Mouse (Mus musculus): ENCODE data around the gene Stx16.

Gene Stx16

GRCm38 (mm10) chr2:174075072-174075570 is 987 bp upstream of the Stx16 start:
- CTCF ChIA-PET = interaction anchor here (1.0 kb wide), 1 partner anchor 9 kb away, joined by 5 read pairs; no protein-coding TSS in a partner anchor

- CTCF ChIA-PET = interaction anchor here (0.6 kb wide), 1 partner anchor 1705 kb away, joined by 3 read pairs; no protein-coding TSS in a partner anchor
Measured at GRCm38 (mm10) chr2:174076433-174076824, 321 bp downstream of the Stx16 start.

- CTCF ChIA-PET = interaction anchor here (0.6 to 1.0 kb wide), 3 partner anchors 28 to 1706 kb away, joined by 3 read pairs; no protein-coding TSS in a partner anchor
Measured at GRCm38 (mm10) chr2:174077004-174077695, 1.0 kb downstream of the Stx16 start.

GRCm38 (mm10) chr2:174077776-174078338 is 1.7 kb downstream of the Stx16 start:
- CTCF ChIA-PET = interaction anchor here (0.6 to 1.0 kb wide), 2 partner anchors 28 to 483 kb away, joined by 3 read pairs; no protein-coding TSS in a partner anchor

GRCm38 (mm10) chr2:174081833-174082232 is 5.7 kb downstream of the Stx16 start:
- CTCF ChIA-PET = no interaction called here

GRCm38 (mm10) chr2:174082380-174082918 is 6.3 kb downstream of the Stx16 start:
- CTCF ChIA-PET = interaction anchor here (0.5 kb wide), 1 partner anchor 40 kb away, joined by 4 read pairs; no protein-coding TSS in a partner anchor

- CTCF ChIA-PET = no interaction called here
Measured at GRCm38 (mm10) chr2:174095086-174095485, 19.0 kb downstream of the Stx16 start.

- CTCF ChIA-PET = no interaction called here
Measured at GRCm38 (mm10) chr2:174102399-174102798, 26.3 kb downstream of the Stx16 start.

- CTCF ChIA-PET = no interaction called here
Measured at GRCm38 (mm10) chr2:174103527-174103926, 27.4 kb downstream of the Stx16 start.

GRCm38 (mm10) chr2:174107375-174107774 is 31.3 kb downstream of the Stx16 start:
- CTCF ChIA-PET = interaction anchor here (0.7 kb wide), 1 partner anchor 236 kb away, joined by 13 read pairs; no protein-coding TSS in a partner anchor

- CTCF ChIA-PET = no interaction called here
Measured at GRCm38 (mm10) chr2:174109991-174110782, 34.1 kb downstream of the Stx16 start, which contains the start of gene Npepl1. Npepl1 (plus strand) TSS chr2:174110349.

- CTCF ChIA-PET = no interaction called here
Measured at GRCm38 (mm10) chr2:174110783-174111549, 34.9 kb downstream of the Stx16 start.

- CTCF ChIA-PET = no interaction called here
Measured at GRCm38 (mm10) chr2:174112931-174113330, 36.8 kb downstream of the Stx16 start.

- CTCF ChIA-PET = no interaction called here
Measured at GRCm38 (mm10) chr2:174114148-174114864, 38.2 kb downstream of the Stx16 start.

GRCm38 (mm10) chr2:174116929-174117328 is 40.8 kb downstream of the Stx16 start:
- CTCF ChIA-PET = interaction anchor here (0.5 to 0.7 kb wide), 2 partner anchors 17 to 1518 kb away, joined by 3 to 5 read pairs; no protein-coding TSS in a partner anchor

- CTCF ChIA-PET = no interaction called here
Measured at GRCm38 (mm10) chr2:174118141-174118540, 42.0 kb downstream of the Stx16 start.

GRCm38 (mm10) chr2:174119259-174119658 is 43.2 kb downstream of the Stx16 start:
- CTCF ChIA-PET = no interaction called here

- CTCF ChIA-PET = no interaction called here
Measured at GRCm38 (mm10) chr2:174120631-174121030, 44.5 kb downstream of the Stx16 start.

- CTCF ChIA-PET = no interaction called here
Measured at GRCm38 (mm10) chr2:174121411-174121947, 45.4 kb downstream of the Stx16 start.

GRCm38 (mm10) chr2:174122331-174122730 is 46.2 kb downstream of the Stx16 start:
- CTCF ChIA-PET = interaction anchor here (0.7 kb wide), 1 partner anchor 123 kb away, joined by 8 read pairs; no protein-coding TSS in a partner anchor

All from spleen, embryonic (tissue).